Mouse (Mus musculus) cerebellum, adult 2 months (tissue): Measurements from ENCODE around the gene Clec12b. TPM values are rescaled to one million over a fixed set of nuclear protein-coding genes. Genes with fewer than 3 reads are reported as not detected.
"Not testable (repeated sequence)": the region's sequence is repeated elsewhere in the genome, so short reads cannot be mapped to it uniquely, and the experiment has no call there.

Experiments used
- DNase-seq, 2 experiments: peaks; one replicate each; pipeline ENCODE4 v3.0.0; 2021
- H3K27ac ChIP-seq: fragments of 200-500 bp; 2 replicates; pipeline ENCODE4 v1.5.1; 2012; ENCODE audit warnings: low read length, control low read depth, inconsistent platforms; ENCODE audit not compliant: insufficient read depth
- H3K27me3 ChIP-seq: fragments of 200-500 bp; 2 replicates; pipeline ENCODE4 v1.6.1; 2012; ENCODE audit warnings: inconsistent platforms, mild to moderate bottlenecking, low read length, moderate library complexity; ENCODE audit not compliant: control insufficient read depth, insufficient read depth
- H3K4me1 ChIP-seq: fragments of 200-500 bp; 2 replicates; pipeline ENCODE4 v1.6.1; 2011; ENCODE audit warnings: low read length; ENCODE audit not compliant: control insufficient read depth, insufficient read depth
- H3K4me3 ChIP-seq: fragments of 200-500 bp; replicated peaks from 2 replicates; pipeline ENCODE3; 2011; ENCODE audit warnings: mild to moderate bottlenecking, low read depth, low read length, control low read depth; ENCODE audit not compliant: insufficient read depth
- CTCF ChIP-seq: fragments of 200-500 bp; IDR thresholded peaks from 2 replicates; pipeline ENCODE4 v1.5.1; 2011; ENCODE audit warnings: low read depth, mild to moderate bottlenecking, control low read depth, low read length, moderate library complexity, borderline replicate concordance; ENCODE audit not compliant: insufficient read depth
- POLR2A ChIP-seq: fragments of 200-500 bp; IDR thresholded peaks from 2 replicates; pipeline ENCODE4 v1.6.1; 2011; ENCODE audit warnings: low read length, control low read depth, borderline replicate concordance; ENCODE audit not compliant: insufficient read depth
- WGBS: fragments of 180-500 bp; shearing (Covaris S2); methylation state at CpG from one replicate; pipeline ENCODE4 v1.1.7; 2018; 5-methylcytosine and 5-hydroxymethylcytosine counted together
- polyA plus RNA-seq: library from polyadenylated mRNA; depleted of rRNA; stranded (reverse); fragments of >200 nt; gene quantifications from 2 replicates; pipeline ENCODE4 v1.2.3, GENCODE M21; 2012

Clec12b gene
- polyA plus RNA-seq, 1 experiment: 0.33 TPM

GRCm38 (mm10) chr6:129363942-129364341 lies 21.7 kb downstream of the Clec12b start:
- no peak for DNase-seq
- no peaks in the 10 kb centered on the region for H3K27me3 ChIP-seq

GRCm38 (mm10) chr6:129359515-129359914 lies 26.2 kb downstream of the Clec12b start:
- Histone ChIP-seq H3K27me3 (no peaks in the 10 kb centered on the region), H3K4me1 (no peaks in the 10 kb centered on the region), H3K27ac (no peak overlapping the region), H3K4me3 (no peak overlapping the region)
- TF ChIP-seq POLR2A (no peak), CTCF (no peak)
- DNase-seq: no peak
- 89% methylated on average over 2 of the region's 2 CpGs for WGBS

More at GRCm38 (mm10) chr6:129363942-129364341, 21.7 kb downstream of the Clec12b start:
- no peak overlapping the region for H3K4me3 ChIP-seq
- 15% methylated on average over 1 of the region's 1 CpGs for WGBS
- H3K4me1 ChIP-seq: no peaks in the 10 kb centered on the region
- no peak overlapping the region for H3K27ac ChIP-seq
- TF ChIP-seq CTCF (no peak), POLR2A (no peak)

GRCm38 (mm10) chr6:129356430-129356829 lies 29.2 kb downstream of the Clec12b start:
- Histone ChIP-seq H3K4me3 (no peak overlapping the region), H3K4me1 (no peaks in the 10 kb centered on the region), H3K27me3 (no peaks in the 10 kb centered on the region), H3K27ac (no peak overlapping the region)
- no peak for DNase-seq
- TF ChIP-seq CTCF (no peak), POLR2A (no peak)

- TF ChIP-seq CTCF (no peak), POLR2A (no peak)
- WGBS: 98% methylated on average over 2 of the region's 2 CpGs
Observed at GRCm38 (mm10) chr6:129355774-129356173, 29.9 kb downstream of the Clec12b start.

GRCm38 (mm10) chr6:129351091-129351490 lies 34.6 kb downstream of the Clec12b start:
- DNase-seq: no peak
- Histone ChIP-seq H3K4me3 (no peak overlapping the region), H3K4me1 (no peaks in the 10 kb centered on the region), H3K27ac (no peak overlapping the region), H3K27me3 (no peaks in the 10 kb centered on the region)
- WGBS: 94% methylated on average over 3 of the region's 3 CpGs
- TF ChIP-seq POLR2A (no peak), CTCF (no peak)

More at GRCm38 (mm10) chr6:129355774-129356173, 29.9 kb downstream of the Clec12b start:
- DNase-seq: no peak
- H3K4me3 ChIP-seq: no peak overlapping the region
- H3K4me1 ChIP-seq: no peaks in the 10 kb centered on the region
- H3K27me3 ChIP-seq: no peaks in the 10 kb centered on the region
- H3K27ac ChIP-seq: no peak overlapping the region

GRCm38 (mm10) chr6:129349524-129350352 lies 35.9 kb downstream of the Clec12b start:
- Histone ChIP-seq H3K4me3 (no peak overlapping the region), H3K27me3 (no peaks in the 10 kb centered on the region), H3K27ac (no peak overlapping the region), H3K4me1 (no peaks in the 10 kb centered on the region)
- DNase-seq: no peak
- TF ChIP-seq CTCF (no peak), POLR2A (no peak)
- 64% methylated on average over 4 of the region's 4 CpGs for WGBS

- Histone ChIP-seq H3K4me3 (no peak overlapping the region), H3K27me3 (no peaks in the 10 kb centered on the region), H3K27ac (no peak overlapping the region), H3K4me1 (no peaks in the 10 kb centered on the region)
- WGBS: 79% methylated on average over 3 of the region's 3 CpGs
- TF ChIP-seq CTCF (no peak), POLR2A (no peak)
- DNase-seq: no peak
Observed at GRCm38 (mm10) chr6:129344408-129344807, 41.3 kb downstream of the Clec12b start.

- H3K27me3 ChIP-seq, H3K27ac ChIP-seq, H3K4me3 ChIP-seq, H3K4me1 ChIP-seq, DNase-seq: not testable (repeated sequence)
- WGBS: 73% methylated on average over 4 of the region's 4 CpGs
Observed at GRCm38 (mm10) chr6:129342391-129342790, 43.3 kb downstream of the Clec12b start, which contains the start of gene Clec12a. Gene Clec12a, plus strand, starts transcription at chr6:129342691.
